Mouse (Mus musculus) CD4-positive helper T cell, adult 2 months (primary cell): ENCODE data around the gene Cyb561d2.
A peak's percentile ranks its signal among the peaks of the same experiment; 100 is the strongest.
"Not testable (repeated sequence)": the region's sequence is repeated elsewhere in the genome, so short reads cannot be mapped to it uniquely, and the experiment has no call there.

Experiments
- DNase-seq: peaks from one replicate; pipeline ENCODE4 v3.0.0-alpha.2; 2012; ENCODE audit warnings: low read depth, missing footprints, low spot score

Gene Cyb561d2

GRCm38 (mm10) chr9:107541474-107542351, at the start of gene Cyb561d2, which contains the start of gene Nprl2:
Gene Cyb561d2 (minus strand): TSS chr9:107542193.
Gene Nprl2 (plus strand): TSS chr9:107542226.
- DNase-seq = peak; percentile 95

- DNase-seq = no peak
Observed at GRCm38 (mm10) chr9:107590773-107591060, 48.7 kb upstream of the Cyb561d2 start.

- DNase-seq = no peak
Observed at GRCm38 (mm10) chr9:107590058-107590772, 48.2 kb upstream of the Cyb561d2 start.

- no peak for DNase-seq
Observed at GRCm38 (mm10) chr9:107587833-107588639, 46.0 kb upstream of the Cyb561d2 start.

- peak; percentile 99 for DNase-seq
Observed at GRCm38 (mm10) chr9:107586974-107587832, 45.2 kb upstream of the Cyb561d2 start, which contains the start of gene Ifrd2. Gene Ifrd2 (plus strand): TSS chr9:107587642.

- DNase-seq = no peak
Observed at GRCm38 (mm10) chr9:107586504-107586903, 44.5 kb upstream of the Cyb561d2 start.

- no peak for DNase-seq
Observed at GRCm38 (mm10) chr9:107583174-107583573, 41.2 kb upstream of the Cyb561d2 start.

GRCm38 (mm10) chr9:107582509-107583062, 40.6 kb upstream of the Cyb561d2 start:
- no peak for DNase-seq

GRCm38 (mm10) chr9:107581584-107581983, 39.6 kb upstream of the Cyb561d2 start:
- no peak for DNase-seq

- DNase-seq = peak; percentile 91
Observed at GRCm38 (mm10) chr9:107580501-107581317, 38.7 kb upstream of the Cyb561d2 start, which contains the start of gene Hyal3. Gene Hyal3 (plus strand): TSS chr9:107580818.

- DNase-seq = no peak
Observed at GRCm38 (mm10) chr9:107579023-107579900, 37.3 kb upstream of the Cyb561d2 start.

- DNase-seq = no peak
Observed at GRCm38 (mm10) chr9:107578587-107578986, 36.6 kb upstream of the Cyb561d2 start, which contains the start of gene Naa80. Gene Naa80 (plus strand): TSS chr9:107578887.

GRCm38 (mm10) chr9:107577871-107578270, 35.9 kb upstream of the Cyb561d2 start:
- DNase-seq = no peak

- no peak for DNase-seq
Observed at GRCm38 (mm10) chr9:107576357-107577107, 34.5 kb upstream of the Cyb561d2 start, which contains the start of gene Hyal1. Gene Hyal1 (plus strand): TSS chr9:107576927.

GRCm38 (mm10) chr9:107575579-107576356, 33.8 kb upstream of the Cyb561d2 start:
- no peak for DNase-seq

- not testable (repeated sequence) for DNase-seq
Observed at GRCm38 (mm10) chr9:107573774-107574173, 31.8 kb upstream of the Cyb561d2 start.

GRCm38 (mm10) chr9:107572327-107572662, 30.3 kb upstream of the Cyb561d2 start:
- DNase-seq = no peak
